In the genomic region with DNA sequence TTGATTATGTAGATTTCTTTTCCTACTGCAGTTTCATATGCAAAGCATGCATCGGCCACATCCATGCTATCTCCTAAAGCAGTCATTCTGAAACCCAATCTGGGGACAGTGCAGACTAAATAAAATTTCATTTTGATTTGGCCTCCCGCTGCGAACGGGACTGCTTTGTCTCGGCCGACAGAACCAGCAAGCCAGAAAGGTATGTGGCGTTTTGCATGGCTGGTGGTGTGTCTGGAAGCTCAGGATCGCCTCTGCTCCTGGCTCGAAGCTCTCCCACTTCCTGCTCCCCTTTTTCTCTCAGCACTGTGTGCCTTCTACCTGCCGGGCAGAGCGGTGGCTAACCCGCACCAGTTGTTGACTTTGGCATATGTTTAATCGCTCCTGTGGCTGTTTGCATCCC, we compare ENCODE assay signal across 9 mouse cellular contexts.
A peak's percentile ranks its signal among the peaks of the same experiment; 100 is the strongest.
DNase-seq lines count a peak whose midpoint lies in the region; ATAC-seq lines count a peak whose summit lies in the region.
"Had no signal": no experiment of that assay in that cellular context is flagged by ENCODE, and none has a peak within 500 bp of the region (broad histone marks: within the 10 kb centered on the region; RNA-seq: fewer than 3 reads in every experiment).

No protein-coding gene starts in this region.

- H3K36me3 ChIP-seq in intestine, embryonic 14.5 days (ENCODE audit: control insufficient read depth, insufficient read depth, low read length): no peaks in the 10 kb centered on the region
- H3K36me3 ChIP-seq in midbrain, embryonic 11.5 days (ENCODE audit: control insufficient read depth, insufficient read depth, low read length): no peaks in the 10 kb centered on the region

- peaks cover 13% of the 10 kb centered on the region for H3K4me1 ChIP-seq in intestine, embryonic 14.5 days (replicated peaks; ENCODE audit: control insufficient read depth, insufficient read depth, low read length)
- H3K4me1 ChIP-seq in midbrain, embryonic 11.5 days (ENCODE audit: control insufficient read depth, insufficient read depth, low read length): peaks cover 47% of the 10 kb centered on the region
- H3K4me1 ChIP-seq: megakaryocyte, embryonic 14.5 days had no signal

- H3K4me2 ChIP-seq in intestine, embryonic 14.5 days (ENCODE audit: low read length): peak overlapping the region; percentile 41
- H3K4me2 ChIP-seq in midbrain, embryonic 11.5 days: peak overlapping the region; percentile 46

- H3K4me3 ChIP-seq in intestine, embryonic 14.5 days (ENCODE audit: low read depth, low read length): no peak overlapping the region
- peak overlapping the region; percentile 22 for H3K4me3 ChIP-seq in midbrain, embryonic 11.5 days (ENCODE audit: low read depth, low read length)
- H3K4me3 ChIP-seq: megakaryocyte, embryonic 14.5 days had no signal

- no peak for DNase-seq in frontal cortex, postnatal 10 days (ENCODE audit: low spot score in 2 of 2)
- DNase-seq in embryo, embryonic 10 days (ENCODE audit: low spot score): peak; percentile 52
- no peak for DNase-seq in intestine, embryonic 14.5 days (ENCODE audit: low spot score)
- peak; percentile 95 for DNase-seq in midbrain, embryonic 11.5 days (ENCODE audit: low spot score, missing footprints)
- no peak for DNase-seq in urinary bladder, postnatal 14 days (ENCODE audit: low spot score)
- DNase-seq in ovary, postnatal 14 days (ENCODE audit: low spot score): no peak
- no peak for DNase-seq in layer of hippocampus, postnatal 14 days (ENCODE audit: low spot score in 2 of 2)

- peak; percentile 35 for ATAC-seq in frontal cortex, adult (ENCODE audit: low TSS enrichment)
- ATAC-seq in intestine, embryonic 14.5 days (replicated peaks; ENCODE audit: low FRiP score, low TSS enrichment, low read depth): no peak
- ATAC-seq in midbrain, embryonic 11.5 days (ENCODE audit: low FRiP score): no peak

- no peaks in the 10 kb centered on the region for H3K27me3 ChIP-seq in intestine, embryonic 14.5 days (replicated peaks; ENCODE audit: control insufficient read depth, insufficient read depth, low read length)
- H3K27me3 ChIP-seq in midbrain, embryonic 11.5 days (ENCODE audit: control insufficient read depth, insufficient read depth, low read length): no peaks in the 10 kb centered on the region
- H3K27me3 ChIP-seq: megakaryocyte, embryonic 14.5 days had no signal

- H3K27ac ChIP-seq in intestine, embryonic 14.5 days (ENCODE audit: low read depth): no peak overlapping the region
- H3K27ac ChIP-seq in midbrain, embryonic 11.5 days (ENCODE audit: low read depth, low read length): peak overlapping the region; percentile 61; the same call in 1 of the 2 replicates

- no peak overlapping the region for H3K9ac ChIP-seq in intestine, embryonic 14.5 days (ENCODE audit: low read length)
- peak overlapping the region; percentile 67 for H3K9ac ChIP-seq in midbrain, embryonic 11.5 days (ENCODE audit: low read length)

- H3K9me3 ChIP-seq in intestine, embryonic 14.5 days (ENCODE audit: control insufficient read depth, low read length): no peaks in the 10 kb centered on the region
- H3K9me3 ChIP-seq in midbrain, embryonic 11.5 days (ENCODE audit: control insufficient read depth, low read length): no peaks in the 10 kb centered on the region

- WGBS in intestine, embryonic 14.5 days: 13% methylated on average over 13 of the region's 13 CpGs
- 3% methylated on average over 13 of the region's 13 CpGs for WGBS in midbrain, embryonic 11.5 days

Comparison
In these comparisons a context has a peak if more than half of its experiments do, and no peak if none do; other contexts are left out.
1. DNase-seq: peak in embryo, embryonic 10 days (single experiment) and midbrain, embryonic 11.5 days (single experiment); none in frontal cortex, postnatal 10 days (0 of 2), intestine, embryonic 14.5 days (single experiment), urinary bladder, postnatal 14 days (single experiment), ovary, postnatal 14 days (single experiment) and layer of hippocampus, postnatal 14 days (0 of 2).